Mouse (Mus musculus) liver, adult 2 months (tissue): ENCODE measurements around the gene Sipa1l1. TPM values are rescaled to one million over a fixed set of nuclear protein-coding genes. Genes with fewer than 3 reads are reported as not detected.

ENCODE experiments used
- DNase-seq: peaks from one replicate; pipeline ENCODE4 v3.0.0-alpha.2; 2011; ENCODE audit warnings: low read depth, low spot score; ENCODE audit errors: extremely low read depth
- H3K27ac ChIP-seq: fragments of 200-500 bp; replicated peaks from 2 replicates; pipeline ENCODE4 v1.5.1; 2012; ENCODE audit warnings: low read depth, mild to moderate bottlenecking, control low read depth, inconsistent platforms, low read length; ENCODE audit not compliant: insufficient read depth
- H3K27me3 ChIP-seq: fragments of 200-500 bp; 2 replicates; pipeline ENCODE4 v1.6.1; 2012; ENCODE audit warnings: mild to moderate bottlenecking, moderate library complexity, low read length, inconsistent platforms; ENCODE audit not compliant: control insufficient read depth, insufficient read depth
- H3K36me3 ChIP-seq: fragments of 200-500 bp; 2 replicates; pipeline ENCODE4 v1.6.1; 2012; ENCODE audit warnings: low read length, inconsistent platforms; ENCODE audit not compliant: control insufficient read depth, insufficient read depth
- H3K4me1 ChIP-seq: fragments of 200-500 bp; 2 replicates; pipeline ENCODE4 v1.6.1; 2011; ENCODE audit warnings: low read length; ENCODE audit not compliant: control insufficient read depth, insufficient read depth
- H3K4me3 ChIP-seq: fragments of 200-500 bp; 2 replicates; pipeline ENCODE4 v1.5.1; 2011; ENCODE audit warnings: low read depth, mild to moderate bottlenecking, control low read depth, low read length, moderate library complexity; ENCODE audit not compliant: insufficient read depth
- H3K79me2 ChIP-seq: fragments of 200-500 bp; 2 replicates; pipeline ENCODE4 v1.6.1; 2012; ENCODE audit warnings: inconsistent platforms, mild to moderate bottlenecking, low read length, moderate library complexity; ENCODE audit not compliant: control insufficient read depth, insufficient read depth
- H3K9ac ChIP-seq: fragments of 200-500 bp; 2 replicates; pipeline ENCODE4 v1.6.1; 2012; ENCODE audit warnings: low read depth, mild to moderate bottlenecking, control low read depth, inconsistent platforms, low read length
- CTCF ChIP-seq: fragments of 200-500 bp; IDR thresholded peaks from 2 replicates; pipeline ENCODE4 v1.5.1; 2011; ENCODE audit warnings: low read depth, low read length, control low read depth
- POLR2A ChIP-seq: fragments of 200-500 bp; IDR thresholded peaks from 2 replicates; pipeline ENCODE4 v1.6.1; 2011; ENCODE audit warnings: low read length, control low read depth; ENCODE audit not compliant: insufficient read depth; ENCODE audit errors: extremely low read depth
- WGBS: fragments of 180-500 bp; shearing (Covaris S2); methylation state at CpG from one replicate; pipeline ENCODE4 v1.1.7; 2018; 5-methylcytosine and 5-hydroxymethylcytosine counted together
- polyA plus RNA-seq: library from polyadenylated mRNA; depleted of rRNA; stranded (reverse); fragments of >200 nt; gene quantifications from 2 replicates; pipeline ENCODE4 v1.2.3, GENCODE M21; 2012
- total RNA-seq: library from RNA; depleted of rRNA; stranded (reverse); fragments of >200 nt; gene quantifications from 2 replicates; pipeline ENCODE4 v1.2.3, GENCODE M21; 2014

The Sipa1l1 gene
- total and polyA plus RNA-seq, 2 experiments: 10.3 to 13.7 TPM

- DNase-seq: no peak
- no peaks in the 10 kb centered on the region for H3K27me3 ChIP-seq
- no peak overlapping the region for H3K4me3 ChIP-seq
- 79% methylated on average over 3 of the region's 3 CpGs for WGBS
- no peak overlapping the region for H3K9ac ChIP-seq
- H3K4me1 ChIP-seq: peaks cover 10% of the 10 kb centered on the region; the same call in 1 of the 2 replicates
- H3K36me3 ChIP-seq: no peaks in the 10 kb centered on the region
- no peak overlapping the region for H3K27ac ChIP-seq
- H3K79me2 ChIP-seq: peaks cover 32% of the 10 kb centered on the region
- TF ChIP-seq POLR2A (no peak), CTCF (no peak)
Observed at GRCm38 (mm10) chr12:82208046-82208445, 38.9 kb downstream of the Sipa1l1 start.

GRCm38 (mm10) chr12:82208611-82209010 is 39.5 kb downstream of the Sipa1l1 start:
- no peak for TF ChIP-seq POLR2A
- TF ChIP-seq CTCF: no peak
- Histone ChIP-seq H3K36me3 (no peaks in the 10 kb centered on the region), H3K79me2 (peaks cover 28% of the 10 kb centered on the region), H3K4me3 (no peak overlapping the region), H3K9ac (no peak overlapping the region), H3K4me1 (peaks cover 10% of the 10 kb centered on the region; the same call in 1 of the 2 replicates), H3K27ac (no peak overlapping the region), H3K27me3 (no peaks in the 10 kb centered on the region)
- no peak for DNase-seq
- WGBS: 80% methylated on average over 4 of the region's 4 CpGs

- Histone ChIP-seq H3K36me3 (no peaks in the 10 kb centered on the region), H3K9ac (no peak overlapping the region), H3K27ac (no peak overlapping the region), H3K4me1 (peaks cover 10% of the 10 kb centered on the region; the same call in 1 of the 2 replicates), H3K27me3 (no peaks in the 10 kb centered on the region), H3K4me3 (no peak overlapping the region), H3K79me2 (peaks cover 32% of the 10 kb centered on the region)
- TF ChIP-seq POLR2A (no peak), CTCF (no peak)
- 45% methylated on average over 2 of the region's 2 CpGs for WGBS
- DNase-seq: no peak
Observed at GRCm38 (mm10) chr12:82209753-82210152, 40.6 kb downstream of the Sipa1l1 start.

- no peak overlapping the region for H3K9ac ChIP-seq
- H3K36me3 ChIP-seq: no peaks in the 10 kb centered on the region
- H3K27ac ChIP-seq: no peak overlapping the region
- 94% methylated on average over 2 of the region's 2 CpGs for WGBS
- no peak overlapping the region for H3K4me3 ChIP-seq
- H3K4me1 ChIP-seq: peaks cover 4% of the 10 kb centered on the region; the same call in 1 of the 2 replicates
- H3K27me3 ChIP-seq: no peaks in the 10 kb centered on the region
- H3K79me2 ChIP-seq: peaks cover 34% of the 10 kb centered on the region
- DNase-seq: no peak
- TF ChIP-seq POLR2A: no peak
- TF ChIP-seq CTCF: no peak
Observed at GRCm38 (mm10) chr12:82213056-82213455, 43.9 kb downstream of the Sipa1l1 start.

- Histone ChIP-seq H3K4me3 (no peak overlapping the region), H3K27ac (no peak overlapping the region), H3K27me3 (no peaks in the 10 kb centered on the region), H3K9ac (no peak overlapping the region), H3K4me1 (0 out of 2 replicates have a peak, but pooled peaks cover 2% of the 10 kb centered on the region), H3K79me2 (peaks cover 33% of the 10 kb centered on the region), H3K36me3 (no peaks in the 10 kb centered on the region)
- 76% methylated on average over 5 of the region's 5 CpGs for WGBS
- no peak for DNase-seq
- TF ChIP-seq POLR2A (no peak), CTCF (no peak)
Observed at GRCm38 (mm10) chr12:82214916-82215315, 45.8 kb downstream of the Sipa1l1 start.

GRCm38 (mm10) chr12:82216801-82217553 is 47.9 kb downstream of the Sipa1l1 start:
- DNase-seq: no peak
- H3K36me3 ChIP-seq: no peaks in the 10 kb centered on the region
- 91% methylated on average over 6 of the region's 6 CpGs for WGBS
- no peak overlapping the region for H3K9ac ChIP-seq
- TF ChIP-seq CTCF (no peak), POLR2A (no peak)
- H3K4me1 ChIP-seq: 0 out of 2 replicates have a peak, but pooled peaks cover 2% of the 10 kb centered on the region
- peaks cover 27% of the 10 kb centered on the region for H3K79me2 ChIP-seq
- H3K27me3 ChIP-seq: no peaks in the 10 kb centered on the region
- no peak overlapping the region for H3K27ac ChIP-seq
- no peak overlapping the region for H3K4me3 ChIP-seq
